Mouse (Mus musculus): ENCODE measurements around the gene Wapl.
A peak's percentile ranks its signal among the peaks of the same experiment; 100 is the strongest.

Gene Wapl

GRCm38 (mm10) chr14:34673395-34674228 lies at the start of gene Wapl:
Wapl (plus strand) TSS chr14:34673928.
- DNase-seq (ENCODE audit: low spot score): peak; percentile 92

GRCm38 (mm10) chr14:34626824-34627223 lies 46.9 kb upstream of the Wapl start:
- DNase-seq (ENCODE audit: low spot score): no peak

GRCm38 (mm10) chr14:34632722-34633448 lies 40.8 kb upstream of the Wapl start:
- no peak for DNase-seq (ENCODE audit: low spot score)

- no peak for DNase-seq (ENCODE audit: low spot score)
Measured at GRCm38 (mm10) chr14:34635192-34635591, 38.5 kb upstream of the Wapl start.

- no peak for DNase-seq (ENCODE audit: low spot score)
Measured at GRCm38 (mm10) chr14:34635721-34636120, 38.0 kb upstream of the Wapl start.

GRCm38 (mm10) chr14:34644140-34644539 lies 29.6 kb upstream of the Wapl start:
- no peak for DNase-seq (ENCODE audit: low spot score)

- DNase-seq (ENCODE audit: low spot score): no peak
Measured at GRCm38 (mm10) chr14:34647870-34648475, 25.8 kb upstream of the Wapl start.

GRCm38 (mm10) chr14:34657131-34657530 lies 16.6 kb upstream of the Wapl start:
- no peak for DNase-seq (ENCODE audit: low spot score)

GRCm38 (mm10) chr14:34660351-34660787 lies 13.4 kb upstream of the Wapl start:
- no peak for DNase-seq (ENCODE audit: low spot score)

- DNase-seq (ENCODE audit: low spot score): no peak
Measured at GRCm38 (mm10) chr14:34660788-34661591, 12.7 kb upstream of the Wapl start.

GRCm38 (mm10) chr14:34661621-34662477 lies 11.9 kb upstream of the Wapl start:
- DNase-seq (ENCODE audit: low spot score): peak; percentile 27

GRCm38 (mm10) chr14:34662478-34662826 lies 11.3 kb upstream of the Wapl start:
- DNase-seq (ENCODE audit: low spot score): no peak

- DNase-seq (ENCODE audit: low spot score): no peak
Measured at GRCm38 (mm10) chr14:34663381-34663780, 10.3 kb upstream of the Wapl start.

GRCm38 (mm10) chr14:34669082-34669481 lies 4.6 kb upstream of the Wapl start:
- DNase-seq (ENCODE audit: low spot score): no peak

- DNase-seq (ENCODE audit: low spot score): no peak
Measured at GRCm38 (mm10) chr14:34670256-34670655, 3.5 kb upstream of the Wapl start.

GRCm38 (mm10) chr14:34674229-34674791 lies 582 bp downstream of the Wapl start:
- DNase-seq (ENCODE audit: low spot score): peak; percentile 13

- DNase-seq (ENCODE audit: low spot score): no peak
Measured at GRCm38 (mm10) chr14:34674932-34675331, 1.2 kb downstream of the Wapl start.

GRCm38 (mm10) chr14:34675347-34675865 lies 1.7 kb downstream of the Wapl start:
- DNase-seq (ENCODE audit: low spot score): no peak

- no peak for DNase-seq (ENCODE audit: low spot score)
Measured at GRCm38 (mm10) chr14:34680815-34681214, 7.1 kb downstream of the Wapl start.

- no peak for DNase-seq (ENCODE audit: low spot score)
Measured at GRCm38 (mm10) chr14:34684989-34685388, 11.3 kb downstream of the Wapl start.

All from ovary, postnatal 14 days (tissue).